Mouse (Mus musculus) lung, postnatal 4 days (tissue): ENCODE measurements around the gene Mcl1.
"Not testable (repeated sequence)": the region's sequence is repeated elsewhere in the genome, so short reads cannot be mapped to it uniquely, and the experiment has no call there.

Experiments
- DNase-seq, 2 experiments: peaks; one replicate each; pipeline ENCODE4 v3.0.0; 2021

The Mcl1 gene

GRCm38 (mm10) chr3:95668589-95669308, 10.2 kb downstream of the Mcl1 start:
- DNase-seq = no peak

DNA sequence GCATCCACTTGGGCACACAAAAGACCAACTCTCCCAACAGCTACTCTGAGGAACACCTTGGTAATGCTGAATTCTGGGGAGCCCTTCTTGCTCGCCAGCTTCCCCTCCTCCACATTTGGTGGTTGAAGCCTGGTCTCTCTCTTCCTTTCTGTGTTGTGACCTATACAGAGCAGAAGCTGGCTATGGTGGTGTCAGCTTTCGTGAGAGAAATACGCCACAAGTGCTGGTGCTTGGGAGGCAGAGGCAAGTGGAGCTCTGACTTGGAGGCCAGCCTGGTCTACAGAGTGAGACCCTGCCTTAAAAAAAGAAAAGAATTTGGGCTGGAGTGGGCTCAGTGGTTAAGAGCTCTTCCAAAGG, 10.7 kb downstream of the Mcl1 start:
- no peak for DNase-seq

GRCm38 (mm10) chr3:95670419-95670818, 11.8 kb downstream of the Mcl1 start:
- not testable (repeated sequence) for DNase-seq

GRCm38 (mm10) chr3:95671201-95671600, 12.6 kb downstream of the Mcl1 start:
- no peak for DNase-seq

- no peak for DNase-seq
Measured at GRCm38 (mm10) chr3:95672461-95672860, 13.9 kb downstream of the Mcl1 start.

DNA sequence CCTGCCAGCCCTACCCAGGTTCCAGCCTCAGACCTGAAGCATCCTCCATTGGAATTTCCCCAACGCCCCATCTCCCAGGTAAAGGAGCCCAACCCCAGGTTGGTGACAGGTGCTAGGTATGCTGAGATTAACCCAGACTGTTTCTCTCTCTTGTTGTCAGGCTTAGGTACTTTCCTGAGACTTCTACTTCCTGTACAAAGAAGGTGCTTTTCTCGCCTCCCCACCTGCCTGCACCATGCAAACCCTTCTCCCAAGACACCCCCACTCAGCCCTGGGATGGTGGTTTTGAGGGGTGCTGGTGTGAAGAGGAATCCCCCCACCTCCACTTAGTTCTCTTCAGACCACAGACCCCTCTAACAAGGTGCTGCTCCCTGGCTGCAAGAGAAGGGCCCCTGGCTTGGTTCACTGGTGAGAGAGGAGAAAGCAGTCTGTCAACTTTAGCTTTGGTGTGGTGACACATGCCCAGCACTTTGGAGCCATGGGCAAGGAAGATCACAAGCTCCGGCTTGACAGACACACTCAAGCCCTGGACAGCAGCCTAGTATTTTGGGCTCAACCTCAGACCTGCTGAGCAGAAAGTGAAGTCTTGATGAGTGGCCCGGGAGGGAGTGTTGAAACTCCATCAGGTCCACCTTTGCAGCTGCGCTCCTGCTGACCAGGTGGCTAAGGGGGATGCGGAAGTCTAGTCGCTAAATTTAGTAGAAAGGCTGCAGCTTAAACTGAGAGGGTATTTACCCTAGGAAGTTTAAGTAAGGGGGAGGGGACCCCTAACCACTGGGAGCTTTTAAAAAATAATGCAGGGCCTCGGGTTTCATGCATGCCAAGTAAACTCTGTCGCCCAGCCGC, 14.5 kb downstream of the Mcl1 start:
- DNase-seq = peak in 1 of 2 experiments; percentile 71

GRCm38 (mm10) chr3:95673707-95674211, 15.2 kb downstream of the Mcl1 start:
- peak; percentile 64 to 67 for DNase-seq

DNA sequence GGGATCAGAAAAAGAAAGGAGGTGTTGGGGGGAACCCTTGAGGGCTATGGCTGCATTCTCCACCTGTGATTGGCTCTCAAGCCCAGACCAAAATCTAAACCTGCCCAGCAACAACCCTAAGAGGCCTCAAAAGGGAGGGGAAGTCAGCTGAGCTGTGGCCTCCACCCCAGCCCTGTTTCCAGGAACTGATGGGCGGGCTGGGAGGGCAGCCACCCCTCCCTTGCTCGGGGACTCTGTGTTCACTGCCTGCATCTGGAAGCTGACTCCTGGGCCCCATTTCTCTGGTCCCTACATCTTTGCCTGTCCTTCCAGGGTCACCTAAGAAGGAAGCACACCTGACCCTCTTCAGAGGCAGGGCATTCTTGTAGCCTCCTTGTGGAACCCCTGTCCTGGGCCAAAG, 15.6 kb downstream of the Mcl1 start:
- peak; percentile 87 to 90 for DNase-seq

DNA sequence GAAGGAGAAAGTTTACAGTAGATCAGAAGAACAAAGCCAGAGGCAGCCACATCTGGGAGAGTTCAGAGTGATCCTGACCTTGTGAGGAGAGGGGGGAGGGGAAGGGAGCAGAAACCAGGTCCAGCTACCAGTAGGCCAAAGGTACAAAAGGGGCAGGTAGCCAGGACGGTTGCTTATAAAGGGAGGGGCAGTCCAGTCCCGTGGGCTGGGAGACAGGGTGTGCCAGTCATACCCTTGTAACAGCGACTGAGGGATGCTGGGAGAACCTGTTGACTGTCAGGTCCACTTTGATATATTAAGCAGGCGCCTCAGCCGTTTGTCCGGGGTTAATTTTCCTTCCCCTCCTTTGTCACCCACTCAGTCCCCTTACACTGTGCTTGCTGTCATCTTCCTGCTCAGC, 16.2 kb downstream of the Mcl1 start:
- DNase-seq = peak in 1 of 2 experiments; percentile 66

- DNase-seq = peak; percentile 86 to 90
Measured at GRCm38 (mm10) chr3:95675301-95676092, 16.9 kb downstream of the Mcl1 start.

DNA sequence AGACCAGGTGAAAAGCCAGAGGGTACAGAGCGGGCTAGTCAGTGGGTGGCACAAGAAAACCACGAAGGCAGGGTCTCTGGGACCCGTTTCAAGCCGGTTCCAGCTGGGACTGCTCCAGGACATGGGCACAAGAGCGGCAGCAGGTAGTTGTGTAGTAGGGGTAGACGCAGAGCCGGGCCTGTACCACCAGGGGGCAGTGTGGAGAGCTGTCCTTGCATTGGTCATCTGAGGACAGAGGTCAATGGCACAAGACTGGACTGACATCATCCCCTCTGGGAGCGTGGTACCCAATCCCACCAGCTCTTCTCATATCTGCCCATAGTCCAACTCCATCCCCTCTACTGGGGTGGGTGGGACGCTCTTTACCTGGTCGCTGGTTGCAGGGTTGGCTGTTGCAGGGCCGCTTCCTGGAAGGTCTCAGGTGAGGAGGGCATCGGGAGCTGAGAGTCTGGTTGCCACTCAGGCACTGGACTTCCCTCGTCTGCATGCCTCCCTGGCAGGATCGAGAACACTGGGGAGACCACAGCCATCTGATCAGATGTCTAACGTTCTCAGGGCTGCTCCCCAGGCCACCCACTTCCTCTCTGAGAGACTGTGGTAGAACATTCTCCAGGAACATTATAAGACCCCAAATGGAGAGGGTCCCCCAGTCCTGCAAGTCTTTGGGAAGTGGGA, 18.3 kb downstream of the Mcl1 start:
- peak; percentile 78 to 88 for DNase-seq

DNA sequence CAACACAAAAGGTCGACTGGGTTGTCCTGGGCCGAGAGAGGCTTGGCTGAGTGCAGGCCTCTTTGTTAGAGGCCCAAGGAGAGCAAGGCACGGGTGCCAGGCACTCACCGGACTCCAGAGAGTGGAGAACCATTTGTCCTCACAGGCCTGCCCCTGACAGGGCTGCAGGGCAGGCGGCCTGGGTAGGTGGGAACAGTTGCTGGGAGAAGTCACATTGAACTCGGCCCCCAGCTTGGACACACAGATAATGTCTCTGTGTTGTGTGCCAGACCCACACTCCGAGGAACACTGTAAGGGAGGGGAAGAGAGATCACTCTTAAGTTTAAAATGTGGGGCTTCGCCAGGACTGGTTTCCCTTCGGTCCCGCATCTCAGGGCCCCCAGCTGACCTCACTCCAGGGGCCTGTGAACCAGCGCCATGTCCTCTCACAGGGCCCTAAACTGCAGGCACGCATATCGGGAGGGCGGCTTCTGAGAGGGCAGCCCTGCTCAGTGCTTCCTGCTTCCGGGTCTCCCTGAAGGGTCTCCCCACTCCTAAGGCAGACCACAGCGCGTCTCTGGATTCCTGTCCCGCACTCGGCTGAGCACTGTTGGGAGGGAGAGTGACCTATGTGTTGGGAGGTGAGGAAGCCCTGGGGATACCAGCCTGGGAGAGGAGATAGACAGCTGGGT, 19.0 kb downstream of the Mcl1 start:
- DNase-seq = no peak

DNA sequence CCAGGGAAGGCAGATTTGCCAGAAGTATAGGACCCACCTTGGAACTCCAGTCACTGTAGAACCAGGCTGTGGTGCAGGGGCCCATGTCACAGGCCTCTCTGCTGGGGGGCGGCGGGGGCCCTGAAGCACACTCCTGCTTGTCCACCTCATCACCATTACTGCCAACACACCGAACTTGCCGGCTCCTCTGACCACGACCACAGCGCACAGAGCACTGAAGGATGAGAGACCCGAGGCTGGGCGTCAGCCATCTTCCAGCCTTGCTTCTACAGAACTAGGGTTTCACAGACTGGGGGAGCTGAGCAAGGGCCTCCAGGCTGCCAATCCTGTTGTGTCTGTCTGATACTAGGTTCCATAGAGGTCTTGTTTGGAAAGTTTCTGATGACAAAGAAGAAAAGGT, 21.0 kb downstream of the Mcl1 start:
- DNase-seq = peak in 1 of 2 experiments; percentile 22

DNA sequence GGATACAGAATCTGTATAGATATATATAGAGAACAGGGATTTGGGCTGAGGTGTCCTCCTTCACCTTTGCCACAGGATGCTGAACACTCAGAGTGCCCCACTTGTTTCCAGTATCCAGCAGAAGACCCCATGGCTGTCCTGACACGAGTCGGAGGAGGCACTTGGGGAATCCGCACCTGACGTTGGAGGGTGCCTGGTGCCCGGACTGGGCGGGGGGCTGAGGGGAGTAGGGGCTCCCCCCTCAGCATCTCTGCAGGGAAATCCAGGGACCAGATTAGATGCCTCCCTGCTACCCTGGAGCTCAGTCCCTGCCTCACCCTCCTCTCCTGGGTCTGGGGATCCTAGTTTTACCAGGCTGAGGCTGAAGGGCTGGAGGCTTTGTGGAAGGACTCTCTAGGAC, 22.1 kb downstream of the Mcl1 start:
- peak in 1 of 2 experiments; percentile 20 for DNase-seq

GRCm38 (mm10) chr3:95681365-95681764, 22.8 kb downstream of the Mcl1 start:
- peak in 1 of 2 experiments; percentile 31 for DNase-seq

DNA sequence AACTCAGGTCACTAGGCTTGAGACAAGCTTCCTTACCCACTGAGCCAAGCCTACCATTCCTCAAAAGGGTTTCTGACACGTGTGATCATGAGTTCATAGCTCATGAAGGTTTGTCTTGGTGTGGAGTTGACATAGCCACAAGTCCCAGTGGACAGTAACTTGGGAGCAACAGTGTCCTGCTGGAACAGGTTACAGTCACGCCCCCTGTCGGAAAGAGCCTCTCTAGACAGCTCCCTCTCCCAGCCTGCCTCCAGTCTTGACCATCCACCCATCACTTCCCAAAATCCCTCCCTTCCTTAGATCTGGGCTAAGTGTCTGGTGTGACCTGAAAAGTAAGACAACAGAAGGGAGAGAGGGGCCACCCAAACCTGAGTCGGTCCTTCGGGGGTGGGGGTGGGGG, 24.3 kb downstream of the Mcl1 start:
- DNase-seq = peak in 1 of 2 experiments; percentile 26

- no peak for DNase-seq
Measured at GRCm38 (mm10) chr3:95684846-95685245, 26.3 kb downstream of the Mcl1 start.

- no peak for DNase-seq
Measured at GRCm38 (mm10) chr3:95685301-95685700, 26.7 kb downstream of the Mcl1 start.

GRCm38 (mm10) chr3:95685701-95686100, 27.1 kb downstream of the Mcl1 start:
- DNase-seq = no peak

DNA sequence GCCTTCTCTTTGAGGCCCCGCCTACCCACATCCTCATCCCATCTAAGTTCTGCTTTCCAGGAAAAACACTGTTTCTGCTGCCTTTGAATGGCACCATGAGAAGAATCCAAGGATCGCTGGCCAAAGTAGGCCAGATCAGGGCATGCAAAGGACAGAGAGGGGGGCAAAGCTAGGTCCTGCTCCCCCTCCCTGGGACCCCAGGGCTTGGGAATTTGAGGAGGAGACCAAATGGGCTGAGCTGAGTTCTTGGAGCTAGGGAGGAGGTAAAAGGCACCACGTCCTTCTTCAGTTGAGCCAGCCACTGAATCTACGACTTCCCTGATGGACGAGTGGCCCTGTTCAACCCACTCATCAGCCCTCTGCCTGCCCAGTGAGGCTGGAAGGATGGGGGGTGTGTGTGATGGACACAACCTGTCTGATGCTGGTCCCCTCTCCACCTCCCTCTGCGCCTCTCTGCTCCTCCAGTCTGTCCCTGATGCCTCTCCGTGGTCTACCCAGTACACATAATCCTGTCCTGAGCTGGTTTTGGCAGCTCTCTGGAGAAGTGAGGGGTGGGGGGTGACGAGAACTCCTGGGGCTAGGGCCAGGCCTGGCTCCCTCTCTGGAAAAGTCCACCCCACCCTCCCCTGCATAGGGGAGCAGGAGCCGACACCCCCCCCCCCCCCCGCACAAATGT, 28.0 kb downstream of the Mcl1 start:
- no peak for DNase-seq

GRCm38 (mm10) chr3:95687168-95687523, 28.6 kb downstream of the Mcl1 start:
- no peak for DNase-seq
